Mouse (Mus musculus): ENCODE measurements around the gene Lrrc15.

Gene Lrrc15

GRCm38 (mm10) chr16:30282844-30283495, at the start of gene Lrrc15:
TSS of gene Lrrc15 (minus strand) at chr16:30283256.
- no peak for DNase-seq

GRCm38 (mm10) chr16:30314236-30314635, 31.2 kb upstream of the Lrrc15 start:
- no peak for DNase-seq

GRCm38 (mm10) chr16:30310647-30311046, 27.6 kb upstream of the Lrrc15 start, which contains the start of gene Gp5:
TSS of gene Gp5 (minus strand) at chr16:30310779.
- no peak for DNase-seq

- no peak for DNase-seq
Observed at GRCm38 (mm10) chr16:30310171-30310515, 27.1 kb upstream of the Lrrc15 start.

DNA sequence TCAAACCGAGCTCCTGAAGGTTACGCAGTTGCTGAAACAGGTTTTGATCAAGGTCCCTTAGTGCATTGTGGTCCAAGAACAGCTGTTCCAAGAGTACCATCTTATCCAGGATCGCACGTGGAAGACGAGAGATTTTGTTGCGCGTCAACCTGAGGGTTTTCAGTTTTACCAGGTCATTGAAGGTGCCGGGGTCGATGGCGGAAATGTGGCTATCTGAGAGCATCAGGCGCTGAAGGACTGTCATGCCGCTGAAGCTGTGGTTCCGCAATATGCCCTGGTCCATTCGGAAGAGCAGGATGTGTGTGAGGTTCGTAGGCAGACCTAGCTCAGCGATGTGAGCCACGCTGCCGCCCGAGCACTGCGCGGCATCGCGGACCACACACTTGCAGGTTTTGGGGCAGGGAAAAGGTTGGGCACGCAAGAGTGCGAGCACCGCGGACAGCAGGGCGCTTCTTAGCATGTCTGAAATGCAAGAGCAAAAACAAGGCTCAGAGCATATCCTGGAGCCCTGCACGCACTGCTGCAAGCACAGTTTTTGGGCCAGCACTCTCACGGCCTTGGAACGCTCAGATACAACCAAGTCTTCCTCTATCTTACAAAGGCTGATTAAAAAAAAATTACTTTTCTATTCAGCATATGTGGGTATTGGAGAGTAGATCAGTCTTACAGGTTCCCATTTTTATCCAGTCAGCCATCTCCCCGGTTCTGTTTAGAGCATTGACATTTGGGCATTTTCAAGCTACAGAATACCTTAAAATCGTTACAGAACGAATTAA, 26.5 kb upstream of the Lrrc15 start:
- peak; percentile 45 to 53 for DNase-seq

DNA sequence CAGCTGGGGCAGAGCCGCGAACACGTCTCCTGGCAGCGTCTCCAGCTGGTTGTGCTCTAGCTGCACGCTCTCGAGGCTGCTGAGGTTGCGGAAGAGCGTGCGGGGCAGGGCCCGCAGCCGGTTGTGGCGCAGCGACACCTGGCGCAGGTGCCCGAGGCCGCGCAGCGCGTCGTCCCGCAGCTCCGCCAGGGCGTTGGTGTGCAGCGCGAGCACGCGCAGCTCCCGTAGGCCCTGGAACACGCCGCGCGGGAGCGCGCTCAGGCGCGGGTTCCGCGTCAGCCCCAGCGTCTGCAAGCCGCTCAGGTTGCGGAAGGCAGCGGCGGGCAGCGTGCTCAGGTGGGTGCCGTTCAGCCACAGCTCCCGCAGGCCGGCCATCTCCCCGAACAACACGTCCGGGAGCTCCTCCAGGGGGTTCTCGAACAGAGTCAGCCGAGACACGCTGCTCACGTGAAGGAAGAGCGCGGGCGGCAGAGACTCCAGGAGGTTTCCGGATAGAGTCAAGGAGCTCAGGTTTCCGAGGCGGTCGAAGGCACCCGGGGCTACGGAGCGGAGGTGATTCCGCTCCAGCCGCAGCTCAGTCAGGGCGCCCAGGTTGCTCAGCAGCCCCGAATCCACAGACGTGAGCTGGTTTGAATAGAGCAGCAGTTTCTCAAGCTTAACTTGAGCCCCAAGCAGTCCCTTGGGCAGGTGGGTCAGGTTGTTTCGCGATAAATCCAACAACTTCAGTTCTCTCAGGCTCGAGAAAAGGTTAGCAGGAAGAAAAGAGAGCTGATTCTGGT, 25.7 kb upstream of the Lrrc15 start:
- DNase-seq = peak; percentile 80 to 83

GRCm38 (mm10) chr16:30307961-30308615, 25.0 kb upstream of the Lrrc15 start:
- DNase-seq = no peak

DNA sequence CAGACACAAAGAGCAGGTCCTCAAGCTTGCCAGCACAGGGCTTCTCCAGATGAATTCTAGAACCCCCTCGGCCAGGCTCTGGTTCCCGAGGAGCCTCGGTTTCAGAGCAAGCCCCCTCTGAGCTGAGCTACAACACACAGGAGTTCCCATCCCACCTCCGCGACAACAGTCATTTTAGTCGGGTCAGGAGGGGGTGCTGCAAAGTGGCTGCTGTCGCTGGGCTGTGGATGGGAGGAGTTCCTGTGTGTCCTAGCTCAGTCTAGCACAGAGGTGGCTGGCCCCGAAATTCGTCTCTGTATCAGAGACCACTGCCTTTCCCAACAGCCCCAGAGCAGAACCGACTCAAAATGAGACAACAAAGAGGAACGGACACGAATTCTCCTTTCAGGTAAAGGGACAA, 24.2 kb upstream of the Lrrc15 start:
- DNase-seq = no peak

- no peak for DNase-seq
Observed at GRCm38 (mm10) chr16:30306102-30306501, 23.0 kb upstream of the Lrrc15 start.

DNA sequence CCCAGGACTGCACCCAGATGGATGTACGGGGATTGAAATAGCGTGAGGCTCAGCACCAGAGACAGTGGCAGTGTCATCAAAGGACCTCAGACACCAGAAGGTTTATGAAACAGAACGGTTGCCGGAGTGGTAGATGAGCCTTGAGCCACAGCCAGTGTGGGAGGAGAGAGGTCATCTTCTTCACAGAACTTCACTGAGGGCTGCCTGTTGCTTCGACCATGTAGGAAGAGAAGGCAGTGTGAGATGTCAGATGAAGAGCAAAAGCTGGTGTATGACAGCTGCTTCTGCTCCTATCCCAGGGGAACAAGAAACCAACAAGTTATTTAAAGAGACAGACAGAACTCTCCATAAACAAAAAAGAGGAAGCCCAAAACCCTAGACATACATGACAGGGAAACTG, 21.2 kb upstream of the Lrrc15 start:
- DNase-seq = no peak

GRCm38 (mm10) chr16:30303411-30303810, 20.4 kb upstream of the Lrrc15 start:
- DNase-seq = no peak

GRCm38 (mm10) chr16:30302686-30303085, 19.6 kb upstream of the Lrrc15 start:
- DNase-seq = no peak

DNA sequence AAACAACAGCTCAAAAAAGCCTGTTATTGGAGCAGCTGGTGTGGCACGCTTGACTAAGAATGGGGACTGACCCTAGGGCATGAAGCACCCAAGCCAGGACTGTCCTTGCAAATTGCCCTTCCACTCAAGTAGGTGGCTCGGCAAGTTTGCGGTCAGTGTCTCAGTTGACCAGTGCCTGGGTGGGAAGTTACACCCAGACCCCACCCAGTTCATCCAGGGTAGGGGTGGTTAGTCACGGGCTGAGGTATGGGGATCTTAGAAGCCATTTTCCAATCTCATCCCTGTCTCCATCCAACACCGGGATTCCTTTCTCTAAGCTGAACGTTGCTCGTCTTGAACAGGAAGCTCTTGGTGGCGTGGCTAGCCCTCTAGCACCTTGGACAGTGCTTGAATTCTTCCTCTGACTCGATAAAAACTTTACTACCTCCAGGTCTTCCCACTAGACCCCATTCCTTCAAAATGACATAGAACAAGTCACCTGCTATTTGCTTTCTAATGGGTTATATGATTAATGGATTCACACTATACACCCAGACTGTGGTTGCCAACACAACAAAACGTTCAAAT, 16.7 kb upstream of the Lrrc15 start:
- no peak for DNase-seq

DNA sequence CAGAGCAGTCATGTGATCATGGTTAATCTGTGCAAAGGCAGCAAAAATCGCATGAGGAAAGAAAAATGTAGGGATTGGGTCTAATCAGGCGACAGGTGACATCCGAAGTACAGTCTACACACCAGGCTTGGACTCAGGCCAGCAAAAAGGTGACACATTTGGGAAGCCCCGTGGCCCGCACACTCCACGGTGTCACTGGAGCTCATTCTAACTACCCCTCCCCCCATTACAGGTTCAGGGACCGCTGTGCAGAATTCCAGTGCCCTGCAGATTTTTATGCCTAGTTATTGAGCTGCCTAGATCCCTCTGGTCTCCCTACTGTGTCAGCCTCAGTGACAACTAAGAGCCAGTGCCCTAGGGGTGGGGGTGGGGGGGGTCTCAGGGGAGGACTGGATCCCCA, 14.4 kb upstream of the Lrrc15 start:
- no peak for DNase-seq

DNA sequence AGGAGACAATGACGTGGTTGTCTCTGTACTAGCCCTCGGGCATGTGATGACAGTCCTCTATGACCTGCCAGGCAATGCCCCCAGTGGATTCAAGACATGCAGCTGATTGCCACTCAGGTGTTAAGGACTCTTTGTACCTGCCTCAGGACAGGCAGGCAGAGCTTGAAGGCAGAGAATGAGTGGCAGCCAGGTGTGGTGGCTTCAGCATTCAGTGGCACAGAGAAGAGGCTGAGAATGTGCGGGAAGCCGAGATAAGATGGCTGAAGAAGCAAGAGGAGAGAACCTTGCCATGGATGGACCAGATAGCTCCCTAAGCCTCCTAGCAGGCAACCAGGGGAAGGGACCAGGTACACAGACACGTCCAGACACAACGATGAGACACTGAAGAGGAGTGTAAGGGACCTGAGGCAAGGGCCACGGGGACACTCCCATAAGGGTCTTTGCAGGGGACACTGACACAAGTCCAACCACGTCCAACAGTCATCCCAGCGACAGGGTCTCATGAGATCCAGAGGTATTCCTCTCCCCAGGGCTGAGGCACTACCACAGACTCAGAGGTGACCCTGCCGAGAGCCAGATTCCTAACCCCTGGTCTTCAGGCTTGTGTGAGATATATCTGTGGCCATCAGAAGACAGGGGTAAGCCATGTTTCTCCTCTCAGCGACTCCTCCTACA, 13.7 kb upstream of the Lrrc15 start:
- DNase-seq = no peak

- no peak for DNase-seq
Observed at GRCm38 (mm10) chr16:30295106-30295505, 12.1 kb upstream of the Lrrc15 start.

GRCm38 (mm10) chr16:30290436-30290835, 7.4 kb upstream of the Lrrc15 start:
- no peak for DNase-seq

- no peak for DNase-seq
Observed at GRCm38 (mm10) chr16:30285701-30286100, 2.6 kb upstream of the Lrrc15 start.

- peak; percentile 47 to 69 for DNase-seq
Observed at GRCm38 (mm10) chr16:30283743-30284337, 784 bp upstream of the Lrrc15 start.

GRCm38 (mm10) chr16:30280676-30281297, 2.3 kb downstream of the Lrrc15 start:
- no peak for DNase-seq

DNA sequence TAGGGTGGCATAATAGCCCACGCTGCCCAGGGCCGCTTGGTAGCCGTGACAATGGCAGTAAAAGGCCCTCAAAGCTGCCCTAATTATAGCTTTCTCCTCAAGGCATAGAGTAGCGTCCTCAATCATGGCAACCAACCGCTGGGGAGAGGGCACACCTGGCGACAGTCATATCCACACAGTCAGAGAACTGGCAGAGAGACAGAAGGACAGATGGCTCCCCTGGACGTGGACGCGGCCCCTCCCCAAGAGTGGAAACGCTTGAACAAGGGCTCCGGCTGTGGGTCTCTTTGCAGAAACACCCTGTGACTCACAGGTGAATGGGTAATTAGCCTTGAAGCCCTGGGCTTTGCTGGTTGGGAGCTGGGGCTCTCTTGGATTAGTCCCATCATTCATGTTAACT, 4.7 kb downstream of the Lrrc15 start:
- DNase-seq = no peak

All from cerebellum, postnatal 25 days (tissue).